Mouse (Mus musculus): ENCODE measurements around the gene Ccser2. TPM values are rescaled to one million over a fixed set of nuclear protein-coding genes. Genes with fewer than 3 reads are reported as not detected.

The Ccser2 gene
- polyA plus RNA-seq, 1 experiment: 0.02 TPM

DNA sequence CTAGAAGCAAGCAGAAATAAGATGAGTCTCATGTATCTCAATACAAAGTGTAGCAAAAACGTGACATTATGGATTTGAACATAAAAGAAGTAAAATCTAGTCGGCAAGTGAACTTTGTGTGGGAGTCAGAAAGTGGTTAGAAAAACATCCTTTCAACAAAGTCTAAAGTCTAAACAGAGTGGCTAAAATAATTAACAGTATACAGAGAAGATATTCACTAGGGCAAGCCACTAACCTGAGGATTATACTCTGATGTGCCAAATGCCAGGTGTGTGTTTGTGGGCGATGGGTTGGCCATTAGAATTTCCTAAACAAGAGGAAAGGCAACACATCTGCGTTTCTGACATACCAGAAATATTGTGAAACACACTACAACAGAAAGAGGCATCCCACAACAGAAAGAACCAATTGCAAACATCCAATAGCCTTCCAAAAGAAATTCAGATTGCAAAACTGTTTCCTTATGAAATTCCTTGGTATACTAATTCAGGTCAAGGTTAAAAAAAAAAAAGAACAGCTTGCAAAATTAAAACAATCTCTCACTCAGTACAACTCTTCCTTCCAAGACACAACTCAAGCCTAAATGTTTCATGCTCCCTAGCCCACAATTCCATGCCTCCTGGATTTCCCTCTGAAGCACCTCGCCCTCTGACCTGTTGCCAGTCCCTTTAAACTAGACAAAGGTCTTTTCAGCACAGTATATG lies 47.1 kb downstream of the Ccser2 start:
- TF ChIP-seq TAL1 (IDR thresholded peaks at IDR 0.05; ENCODE audit: low read length): no peak
- no peak for TF ChIP-seq GATA1 (IDR thresholded peaks at IDR 0.05; ENCODE audit: low read length)
- no peak overlapping the region for H3K4me3 ChIP-seq (replicated peaks)
- no peaks in the 10 kb centered on the region for H3K27me3 ChIP-seq (ENCODE audit: control insufficient read depth)
- no peaks in the 10 kb centered on the region for H3K4me1 ChIP-seq (ENCODE audit: control insufficient read depth)
- H3K36me3 ChIP-seq (ENCODE audit: control insufficient read depth): no peaks in the 10 kb centered on the region
- no peaks in the 10 kb centered on the region for H3K9me3 ChIP-seq (ENCODE audit: control insufficient read depth, low read length)

GRCm38 (mm10) chr14:36919886-36920285 lies 48.7 kb downstream of the Ccser2 start:
- TF ChIP-seq GATA1 (IDR thresholded peaks at IDR 0.05; ENCODE audit: low read length): no peak
- no peak for TF ChIP-seq TAL1 (IDR thresholded peaks at IDR 0.05; ENCODE audit: low read length)
- H3K9me3 ChIP-seq (ENCODE audit: control insufficient read depth, low read length): no peaks in the 10 kb centered on the region
- H3K4me1 ChIP-seq (ENCODE audit: control insufficient read depth): no peaks in the 10 kb centered on the region
- H3K36me3 ChIP-seq (ENCODE audit: control insufficient read depth): no peaks in the 10 kb centered on the region
- H3K4me3 ChIP-seq (replicated peaks): no peak overlapping the region
- no peaks in the 10 kb centered on the region for H3K27me3 ChIP-seq (ENCODE audit: control insufficient read depth)

DNA sequence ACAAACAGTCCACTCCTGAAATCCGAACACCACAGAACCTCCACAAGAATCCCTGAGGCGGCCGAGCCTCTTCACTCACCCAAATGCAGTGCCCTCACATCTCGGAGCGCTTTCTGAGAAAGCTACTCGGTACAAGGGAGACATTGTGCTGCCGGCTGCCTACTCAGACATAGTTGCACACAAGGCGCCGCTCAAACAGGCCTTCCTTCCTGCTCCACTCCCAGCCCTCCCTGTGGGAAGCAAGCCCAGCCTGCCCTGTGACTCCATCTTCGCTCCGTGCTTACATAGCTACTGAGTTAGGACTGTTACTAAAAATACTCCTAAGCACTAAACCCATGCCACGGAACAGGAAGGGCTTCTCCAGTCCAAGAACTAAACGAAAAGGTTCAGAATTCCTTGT lies 49.4 kb downstream of the Ccser2 start:
- TF ChIP-seq TAL1 (IDR thresholded peaks at IDR 0.05; ENCODE audit: low read length) (no peak), GATA1 (IDR thresholded peaks at IDR 0.05; ENCODE audit: low read length) (no peak)
- Histone ChIP-seq H3K36me3 (ENCODE audit: control insufficient read depth) (no peaks in the 10 kb centered on the region), H3K4me3 (replicated peaks) (no peak overlapping the region), H3K27me3 (ENCODE audit: control insufficient read depth) (no peaks in the 10 kb centered on the region), H3K4me1 (ENCODE audit: control insufficient read depth) (no peaks in the 10 kb centered on the region), H3K9me3 (ENCODE audit: control insufficient read depth, low read length) (no peaks in the 10 kb centered on the region)

DNA sequence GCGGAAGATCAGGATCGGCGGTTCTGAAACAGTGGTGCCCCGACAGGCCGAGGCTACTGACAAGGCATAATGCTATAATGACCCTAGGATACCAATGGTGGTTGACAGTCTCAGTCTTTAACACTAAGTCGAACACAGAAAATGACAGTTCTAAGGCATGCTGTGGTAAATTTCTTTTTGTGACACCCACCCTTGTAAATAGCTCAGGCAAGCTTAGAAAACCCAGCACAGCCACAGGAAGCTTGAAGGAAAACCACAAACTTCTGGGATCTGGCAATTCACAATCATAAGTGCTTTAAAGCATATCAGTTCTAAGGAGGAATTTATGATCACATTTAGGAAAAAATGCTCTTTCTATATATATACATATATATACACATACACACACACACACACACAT lies 53.4 kb downstream of the Ccser2 start:
- no peak for TF ChIP-seq TAL1 (IDR thresholded peaks at IDR 0.05; ENCODE audit: low read length)
- TF ChIP-seq GATA1 (IDR thresholded peaks at IDR 0.05; ENCODE audit: low read length): no peak
- Histone ChIP-seq H3K9me3 (ENCODE audit: control insufficient read depth, low read length) (no peaks in the 10 kb centered on the region), H3K27me3 (ENCODE audit: control insufficient read depth) (no peaks in the 10 kb centered on the region), H3K4me1 (ENCODE audit: control insufficient read depth) (no peaks in the 10 kb centered on the region), H3K36me3 (ENCODE audit: control insufficient read depth) (no peaks in the 10 kb centered on the region), H3K4me3 (replicated peaks) (no peak overlapping the region)

- Histone ChIP-seq H3K4me3 (replicated peaks) (no peak overlapping the region), H3K36me3 (ENCODE audit: control insufficient read depth) (no peaks in the 10 kb centered on the region), H3K27me3 (ENCODE audit: control insufficient read depth) (no peaks in the 10 kb centered on the region), H3K9me3 (ENCODE audit: control insufficient read depth, low read length) (no peaks in the 10 kb centered on the region), H3K4me1 (ENCODE audit: control insufficient read depth) (no peaks in the 10 kb centered on the region)
- TF ChIP-seq TAL1 (IDR thresholded peaks at IDR 0.05; ENCODE audit: low read length): no peak
- TF ChIP-seq GATA1 (IDR thresholded peaks at IDR 0.05; ENCODE audit: low read length): no peak
Measured at GRCm38 (mm10) chr14:36914473-36915005, 54.0 kb downstream of the Ccser2 start.

DNA sequence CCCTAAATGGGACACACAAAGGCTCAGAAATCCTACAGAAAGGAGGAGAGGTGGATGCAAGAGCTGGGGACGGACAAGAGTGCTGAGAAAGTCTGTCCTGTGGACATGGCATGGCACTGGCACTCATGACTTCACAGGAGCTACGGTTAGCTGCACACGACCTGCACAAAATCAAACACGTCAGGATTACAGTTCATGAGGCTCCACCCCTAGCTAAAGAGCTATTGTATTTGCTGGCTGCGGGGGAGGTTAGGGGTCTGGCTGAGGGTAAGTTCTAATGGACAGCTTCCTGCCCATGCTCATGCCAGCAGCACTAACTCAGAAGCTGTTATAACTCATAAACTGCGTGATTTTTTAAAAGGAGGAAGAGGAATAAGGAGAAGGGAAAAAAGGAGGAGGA lies 56.8 kb downstream of the Ccser2 start:
- Histone ChIP-seq H3K27me3 (ENCODE audit: control insufficient read depth) (no peaks in the 10 kb centered on the region), H3K4me3 (replicated peaks) (no peak overlapping the region), H3K9me3 (ENCODE audit: control insufficient read depth, low read length) (no peaks in the 10 kb centered on the region), H3K36me3 (ENCODE audit: control insufficient read depth) (no peaks in the 10 kb centered on the region), H3K4me1 (ENCODE audit: control insufficient read depth) (no peaks in the 10 kb centered on the region)
- no peak for TF ChIP-seq TAL1 (IDR thresholded peaks at IDR 0.05; ENCODE audit: low read length)
- no peak for TF ChIP-seq GATA1 (IDR thresholded peaks at IDR 0.05; ENCODE audit: low read length)

- H3K36me3 ChIP-seq (ENCODE audit: control insufficient read depth): no peaks in the 10 kb centered on the region
- H3K27me3 ChIP-seq (ENCODE audit: control insufficient read depth): no peaks in the 10 kb centered on the region
- no peaks in the 10 kb centered on the region for H3K4me1 ChIP-seq (ENCODE audit: control insufficient read depth)
- H3K9me3 ChIP-seq (ENCODE audit: control insufficient read depth, low read length): no peaks in the 10 kb centered on the region
- TF ChIP-seq GATA1 (IDR thresholded peaks at IDR 0.05; ENCODE audit: low read length) (no peak), TAL1 (IDR thresholded peaks at IDR 0.05; ENCODE audit: low read length) (no peak)
- no peak overlapping the region for H3K4me3 ChIP-seq (replicated peaks)
Measured at GRCm38 (mm10) chr14:36905809-36906522, 62.6 kb downstream of the Ccser2 start.

GRCm38 (mm10) chr14:36904206-36904605 lies 64.4 kb downstream of the Ccser2 start:
- Histone ChIP-seq H3K9me3 (ENCODE audit: control insufficient read depth, low read length) (no peaks in the 10 kb centered on the region), H3K36me3 (ENCODE audit: control insufficient read depth) (no peaks in the 10 kb centered on the region), H3K27me3 (ENCODE audit: control insufficient read depth) (no peaks in the 10 kb centered on the region), H3K4me1 (ENCODE audit: control insufficient read depth) (no peaks in the 10 kb centered on the region), H3K4me3 (replicated peaks) (no peak overlapping the region)
- TF ChIP-seq TAL1 (IDR thresholded peaks at IDR 0.05; ENCODE audit: low read length): no peak
- TF ChIP-seq GATA1 (IDR thresholded peaks at IDR 0.05; ENCODE audit: low read length): no peak

GRCm38 (mm10) chr14:36900883-36901282 lies 67.7 kb downstream of the Ccser2 start:
- no peak overlapping the region for H3K4me3 ChIP-seq (replicated peaks)
- H3K27me3 ChIP-seq (ENCODE audit: control insufficient read depth): no peaks in the 10 kb centered on the region
- no peaks in the 10 kb centered on the region for H3K36me3 ChIP-seq (ENCODE audit: control insufficient read depth)
- no peaks in the 10 kb centered on the region for H3K9me3 ChIP-seq (ENCODE audit: control insufficient read depth, low read length)
- no peaks in the 10 kb centered on the region for H3K4me1 ChIP-seq (ENCODE audit: control insufficient read depth)
- no peak for TF ChIP-seq TAL1 (IDR thresholded peaks at IDR 0.05; ENCODE audit: low read length)
